Mouse (Mus musculus) 416B (cell line): Measurements from ENCODE around the gene Tacc3.

Experiments
- DNase-seq: peaks from one replicate; pipeline ENCODE4 v3.0.0; 2011; ENCODE audit warnings: low read depth

The Tacc3 gene

DNA sequence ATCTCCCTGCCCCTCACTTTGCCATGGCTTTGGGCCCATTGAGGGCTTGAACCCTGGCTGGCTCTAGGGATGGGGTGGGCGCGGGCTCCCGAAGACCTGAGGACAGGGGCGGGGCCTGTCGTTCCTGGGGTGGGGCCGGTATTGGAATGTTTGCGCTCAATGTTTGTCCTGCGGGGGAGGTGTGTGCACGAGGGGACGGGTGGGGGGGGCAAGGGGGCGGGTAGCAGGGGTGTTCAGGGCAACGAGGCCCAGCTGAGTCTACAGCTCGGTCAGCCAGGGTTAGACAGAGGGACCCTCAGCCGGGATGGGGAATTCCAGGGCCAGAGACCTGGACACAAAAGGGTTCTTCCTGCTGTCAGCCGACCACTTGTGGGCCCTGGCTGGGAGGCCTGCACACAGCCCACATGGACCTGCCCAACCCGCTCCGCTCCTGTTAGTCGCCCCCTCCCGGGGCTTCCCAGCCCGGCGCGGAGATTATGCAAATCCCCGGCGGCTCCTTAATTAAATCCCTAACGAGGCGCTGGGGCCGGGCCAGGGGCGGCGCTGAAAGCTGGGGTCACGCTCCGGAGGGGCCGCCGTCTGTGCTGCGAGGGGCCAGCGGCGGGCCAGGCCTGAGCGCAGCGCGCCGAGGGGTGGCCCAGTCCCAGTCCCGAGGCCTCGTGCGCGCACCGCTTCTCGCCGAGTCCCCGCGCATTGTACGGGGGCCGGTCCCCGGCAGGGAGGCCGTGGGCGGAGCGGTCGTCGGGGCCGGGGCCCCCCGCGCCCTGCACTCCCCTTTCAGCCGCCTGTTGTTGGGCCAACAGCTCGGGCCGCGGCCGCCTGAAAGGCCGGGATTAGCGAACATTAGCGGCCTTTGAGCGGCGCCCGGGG, 37.2 kb downstream of the Tacc3 start:
- no peak for DNase-seq

DNA sequence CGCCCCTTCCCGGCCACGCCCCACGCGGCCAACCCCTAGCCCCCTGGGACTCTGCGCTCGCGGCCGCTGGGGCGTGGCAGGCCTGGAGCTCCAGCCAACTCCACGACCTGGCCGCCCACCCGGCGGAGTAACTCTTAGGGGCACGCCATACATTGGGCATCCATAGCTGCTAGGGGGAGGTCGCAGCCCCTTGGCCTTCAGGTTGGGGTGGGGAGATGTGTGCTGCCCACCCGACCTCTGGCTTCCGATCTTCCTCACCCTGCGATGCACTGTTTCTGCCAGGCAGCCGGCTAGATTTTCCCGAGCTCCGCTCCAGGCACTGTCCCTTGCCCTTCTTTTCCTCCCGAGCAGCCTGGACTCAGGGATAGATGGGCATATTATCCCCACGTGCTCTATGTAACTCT, 37.8 kb downstream of the Tacc3 start:
- DNase-seq: no peak

DNA sequence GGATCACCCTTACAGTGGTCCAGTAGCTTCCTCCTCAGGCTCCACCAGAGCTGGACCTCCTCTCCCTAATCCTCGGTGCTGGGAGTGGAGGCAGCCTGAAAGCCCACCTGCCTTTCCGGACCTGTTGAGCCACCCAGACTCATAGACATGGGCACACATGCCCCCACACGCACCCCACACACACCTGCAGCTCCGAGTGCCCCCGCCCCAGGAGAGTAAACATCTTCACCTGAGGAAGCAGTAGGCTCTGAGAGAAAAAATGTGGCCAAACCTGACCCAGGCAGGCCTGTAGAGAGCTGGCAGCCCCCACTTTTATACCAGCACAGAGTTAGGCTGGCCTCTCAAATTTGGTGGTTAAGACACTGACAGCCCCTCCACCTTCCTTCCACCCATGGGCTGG, 38.5 kb downstream of the Tacc3 start:
- no peak for DNase-seq

DNA sequence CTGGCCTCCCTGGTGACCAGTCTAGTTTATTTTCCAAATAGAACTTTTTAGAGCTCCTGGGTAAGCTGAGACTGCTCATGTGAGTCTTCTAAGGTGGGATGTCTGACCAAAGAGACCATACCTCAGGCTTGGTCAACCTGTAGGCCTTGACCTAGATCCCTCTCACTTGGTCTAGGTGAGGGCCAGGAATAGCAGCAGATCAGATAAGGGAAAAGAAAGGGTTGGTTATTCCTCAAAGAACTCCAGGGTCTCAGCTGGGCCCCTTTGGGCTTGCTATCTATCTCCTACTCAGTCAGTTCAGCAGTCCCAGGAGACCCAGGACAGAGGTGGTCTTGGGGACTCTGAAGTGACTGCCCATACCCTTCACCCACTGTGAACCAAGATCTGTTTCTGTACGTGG, 39.6 kb downstream of the Tacc3 start:
- DNase-seq: no peak

DNA sequence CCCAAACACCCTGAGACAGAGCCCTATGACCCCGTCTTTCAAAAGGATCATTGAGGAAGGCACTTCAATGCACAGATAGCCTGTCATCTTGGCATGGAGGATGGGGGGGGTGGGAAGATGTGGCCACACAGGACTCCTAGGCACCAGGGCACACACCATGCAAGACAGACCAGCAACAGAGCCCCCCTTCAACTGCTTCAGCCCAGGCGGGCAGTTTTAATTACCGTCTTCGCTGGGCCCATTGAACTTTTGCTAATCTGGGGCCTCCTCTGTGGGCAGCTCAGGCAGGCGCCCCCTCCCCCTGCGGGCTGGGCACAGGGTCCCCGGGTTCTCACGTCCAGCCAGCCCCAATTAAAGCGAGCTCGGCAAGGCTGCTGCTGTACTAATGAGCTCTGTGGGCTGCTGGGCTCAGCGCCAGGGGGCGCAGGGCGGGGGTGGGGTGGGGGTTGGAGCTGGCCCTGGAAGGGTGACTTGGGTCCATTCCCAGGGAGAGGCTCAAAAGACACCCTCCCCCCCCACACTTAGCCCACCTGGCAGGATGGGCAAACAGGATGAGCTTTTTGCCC, 40.1 kb downstream of the Tacc3 start:
- no peak for DNase-seq

DNA sequence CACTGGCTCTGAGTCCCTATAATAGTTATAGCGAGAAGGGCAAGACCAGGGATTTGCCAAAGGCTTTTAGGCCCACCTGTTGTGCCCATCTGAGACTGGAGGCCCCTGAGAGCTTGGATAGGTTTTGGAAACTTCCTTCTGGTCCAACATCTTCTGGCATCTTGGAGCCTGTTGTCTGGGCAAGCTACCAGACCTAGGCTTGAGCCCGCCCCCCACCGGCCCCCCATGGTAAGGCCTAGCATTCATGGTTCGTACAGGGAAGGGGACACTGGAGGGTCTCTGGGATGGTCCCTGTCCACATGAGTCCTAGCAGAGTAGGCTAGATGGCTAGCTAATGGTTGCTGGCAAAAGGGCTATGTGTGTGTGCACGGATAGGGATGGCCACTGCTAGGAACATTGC, 40.7 kb downstream of the Tacc3 start:
- no peak for DNase-seq

DNA sequence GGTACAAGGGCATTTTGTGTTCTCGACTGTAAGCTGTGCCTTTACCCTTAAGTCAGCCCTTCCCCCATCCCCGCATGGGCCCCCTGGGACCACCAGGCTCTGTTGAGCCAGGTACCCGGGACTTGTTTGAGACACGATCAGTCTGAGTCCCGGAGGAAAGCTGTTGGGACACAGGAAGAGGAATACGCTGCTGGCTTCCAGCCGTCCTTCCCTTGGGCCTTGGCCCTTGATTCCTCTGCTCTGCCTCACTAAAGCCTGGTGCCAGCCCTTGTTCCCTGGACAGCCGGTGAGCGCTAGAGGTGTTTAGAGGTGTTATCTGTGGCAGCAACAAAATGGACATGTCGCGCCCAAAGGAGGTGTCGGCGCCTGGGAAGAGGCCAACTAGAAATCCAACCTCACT, 42.1 kb downstream of the Tacc3 start:
- DNase-seq: no peak

DNA sequence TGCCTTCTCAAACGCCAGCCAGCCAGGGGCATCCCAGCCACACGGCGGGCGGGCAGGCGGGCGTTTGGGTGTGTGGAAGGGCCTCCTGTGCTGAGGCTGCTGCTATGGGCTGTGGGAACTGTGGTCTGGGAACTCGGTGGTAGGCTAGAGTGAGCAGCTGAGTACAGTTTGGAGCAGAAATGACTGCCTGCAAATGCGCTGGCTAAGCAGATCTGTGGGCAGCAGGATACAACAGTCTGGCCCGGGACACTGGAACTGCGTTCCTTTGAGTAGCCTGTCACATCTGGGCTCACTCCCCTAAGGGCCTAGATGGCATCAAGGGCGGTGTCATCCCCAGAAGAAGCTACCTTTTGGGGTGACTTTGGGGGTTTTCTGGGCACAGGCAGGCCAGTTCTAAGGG, 43.9 kb downstream of the Tacc3 start:
- no peak for DNase-seq

DNA sequence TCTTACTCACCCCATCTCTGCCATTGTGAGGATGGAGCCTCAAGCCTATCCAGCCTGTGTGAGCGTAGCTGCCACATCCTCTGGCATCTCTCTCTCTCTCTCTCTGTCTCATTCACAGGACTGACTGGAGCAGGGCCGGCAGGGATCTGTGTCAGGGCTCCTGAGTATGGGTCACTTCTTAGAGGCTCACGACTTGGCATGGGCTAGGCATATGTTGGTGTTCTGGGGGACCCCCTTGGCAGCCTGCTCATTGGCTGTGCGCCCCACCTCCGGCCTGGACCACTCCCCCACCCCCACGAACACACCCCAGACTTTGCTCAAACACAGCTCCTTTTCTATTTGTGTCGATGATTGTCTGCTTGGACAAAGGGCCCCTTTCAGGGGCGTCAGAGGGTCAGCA, 46.1 kb downstream of the Tacc3 start:
- DNase-seq: no peak

DNA sequence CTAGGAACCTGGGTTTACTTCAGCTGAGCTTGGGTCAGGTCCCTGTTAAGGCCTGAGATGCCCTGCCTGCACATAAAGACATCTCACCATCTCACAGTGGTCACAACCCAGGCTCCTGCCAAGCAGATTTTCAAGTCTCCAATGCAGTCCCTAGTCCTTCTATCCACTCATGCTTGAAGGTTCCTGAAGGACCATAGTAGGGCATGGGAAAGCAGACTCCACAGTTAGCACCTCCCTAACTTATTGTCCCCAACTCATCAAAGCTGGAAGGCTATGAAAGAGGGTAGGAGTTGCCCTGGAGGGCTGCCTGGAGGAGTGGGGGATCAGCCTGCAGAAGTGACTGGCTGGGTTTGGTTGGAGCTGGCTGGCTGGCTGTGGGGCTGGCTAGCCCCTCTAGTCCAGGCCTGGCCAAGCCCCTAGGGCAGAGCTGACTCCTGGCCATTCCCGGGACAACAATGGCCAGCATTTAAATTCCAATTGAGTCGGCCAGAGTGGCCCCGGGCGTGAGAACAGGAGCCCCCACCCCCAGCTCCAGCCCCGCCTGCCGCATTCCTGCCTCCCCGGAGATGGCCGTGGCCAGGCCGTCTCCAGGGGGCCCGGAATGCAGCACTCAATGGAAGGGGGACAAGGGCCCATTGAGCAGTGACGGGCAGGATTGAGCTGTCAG, 47.1 kb downstream of the Tacc3 start:
- no peak for DNase-seq

DNA sequence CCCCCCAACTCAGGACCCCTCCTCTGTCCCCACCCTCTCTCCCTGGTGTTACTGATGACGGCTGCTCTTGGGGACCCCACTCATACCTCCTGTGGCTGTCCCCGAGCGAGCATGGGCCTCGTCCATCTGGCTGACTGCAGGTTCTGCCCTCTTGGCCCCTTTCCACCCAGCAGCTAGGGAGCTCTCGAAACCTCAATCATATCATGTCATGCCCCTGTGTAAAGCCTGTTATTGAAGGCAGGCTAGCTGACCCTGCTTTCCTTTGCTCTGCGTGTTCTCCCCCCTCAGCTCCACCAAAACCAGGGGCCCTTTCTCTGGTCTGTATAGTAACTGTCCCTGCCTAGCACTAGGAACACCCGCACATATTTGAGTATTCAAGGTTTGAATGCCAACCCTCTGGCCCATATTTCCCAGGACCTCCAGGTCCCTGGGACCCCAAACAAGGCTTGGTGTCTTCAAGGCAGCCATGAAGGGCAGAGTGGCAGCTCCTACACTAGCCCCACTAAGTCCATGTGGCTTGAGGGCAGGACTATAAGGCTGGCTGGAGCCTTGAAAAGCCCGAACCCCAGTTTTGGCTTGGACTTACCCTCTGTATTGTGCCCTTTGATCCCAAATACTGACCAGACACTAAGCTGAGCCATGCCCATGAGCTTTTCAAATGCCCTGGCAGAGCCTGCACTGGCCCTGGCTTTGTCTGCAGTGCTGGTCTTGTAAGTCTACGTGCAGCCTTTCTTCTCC, 47.9 kb downstream of the Tacc3 start:
- DNase-seq: no peak

DNA sequence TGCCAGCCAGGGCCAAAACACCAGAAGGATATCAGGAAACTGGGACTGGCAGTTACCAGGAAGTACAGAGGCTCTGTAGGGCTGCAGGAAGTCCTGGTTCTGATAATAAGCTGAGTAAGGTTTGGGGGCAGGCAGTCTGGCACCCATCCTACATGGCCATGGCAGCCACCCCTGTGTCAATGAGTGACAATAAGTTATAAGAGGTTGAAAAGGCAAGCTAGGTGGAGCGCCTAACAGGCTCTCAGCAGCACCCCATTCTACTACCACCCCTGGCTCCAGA, 48.4 kb downstream of the Tacc3 start:
- peak; percentile 35 for DNase-seq

DNA sequence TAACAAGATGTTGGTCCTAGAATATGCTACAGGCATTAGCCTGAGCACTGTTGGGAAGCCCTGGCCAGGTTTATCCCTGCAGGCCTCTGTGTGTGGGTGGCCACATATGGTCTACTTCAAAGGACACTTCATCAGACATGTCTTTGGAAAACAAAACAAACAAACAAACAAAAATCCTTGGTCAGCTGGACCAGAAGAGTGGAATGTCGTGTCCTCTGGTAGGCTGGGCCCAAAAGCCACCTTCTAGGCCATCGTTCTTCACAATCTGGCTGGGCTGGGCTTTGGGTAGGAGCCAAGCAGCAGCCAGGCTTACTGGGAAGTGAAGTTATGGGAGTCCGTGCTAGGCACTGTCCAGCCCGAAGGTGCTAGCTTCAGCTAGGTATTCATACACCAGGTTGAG, 49.2 kb downstream of the Tacc3 start:
- no peak for DNase-seq

DNA sequence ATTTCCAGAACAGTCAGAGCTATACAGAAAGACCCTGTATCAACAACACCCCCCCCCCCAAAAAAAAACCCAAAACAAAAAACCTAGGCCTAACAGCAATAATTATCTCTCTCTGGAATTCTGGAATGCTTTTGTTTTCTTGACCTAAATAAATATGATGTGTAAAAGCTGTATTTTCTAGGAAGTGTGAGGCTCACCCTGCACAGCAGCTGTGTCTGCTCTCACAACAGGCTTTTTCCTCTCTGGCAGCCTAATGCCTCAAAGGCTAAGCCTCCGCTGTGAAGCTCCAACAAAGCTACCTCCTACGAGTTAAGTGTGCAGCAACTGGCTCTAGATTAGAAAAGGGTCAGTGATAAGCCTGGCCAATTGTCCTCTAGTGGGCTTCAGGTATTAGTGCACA, 51.1 kb downstream of the Tacc3 start:
- DNase-seq: no peak

DNA sequence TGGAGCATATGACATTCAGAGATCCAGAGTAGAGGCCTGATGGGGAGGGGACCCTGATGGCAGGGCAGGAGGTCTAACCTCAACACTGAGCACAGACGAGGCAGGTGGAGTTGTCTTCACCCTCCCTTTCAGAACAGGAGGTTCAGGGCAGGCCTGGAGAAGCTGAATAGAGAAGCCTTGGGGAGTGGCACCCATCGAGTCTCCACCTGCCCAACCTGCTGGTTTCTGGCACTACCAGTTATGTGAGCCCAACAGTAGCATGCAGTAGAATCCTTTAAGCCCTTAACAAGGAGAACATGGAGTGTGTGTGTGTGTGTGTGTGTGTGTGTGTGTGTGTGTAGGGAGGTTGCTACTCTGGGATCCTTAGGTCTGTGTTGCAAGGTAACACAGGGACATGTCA, 54.6 kb downstream of the Tacc3 start:
- no peak for DNase-seq

DNA sequence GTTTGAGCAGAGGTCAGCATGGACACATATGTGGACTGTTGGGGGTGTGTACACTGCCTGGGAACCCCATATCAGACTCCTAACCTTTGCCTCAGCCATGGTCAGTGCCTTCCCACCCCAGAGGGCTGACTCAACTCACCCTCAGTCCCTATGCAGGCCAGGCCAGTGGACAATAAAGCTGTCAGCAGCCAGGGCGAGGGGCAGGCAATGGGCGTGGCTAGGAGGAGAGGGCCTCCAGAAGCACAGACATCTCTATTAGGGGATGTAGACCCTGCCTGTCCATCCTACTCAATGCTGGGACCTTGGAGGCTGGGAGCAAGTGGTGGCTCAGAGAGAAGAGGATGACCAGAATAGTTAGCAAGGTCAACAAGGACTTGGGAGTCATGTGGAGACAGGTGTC, 57.3 kb downstream of the Tacc3 start:
- no peak for DNase-seq

DNA sequence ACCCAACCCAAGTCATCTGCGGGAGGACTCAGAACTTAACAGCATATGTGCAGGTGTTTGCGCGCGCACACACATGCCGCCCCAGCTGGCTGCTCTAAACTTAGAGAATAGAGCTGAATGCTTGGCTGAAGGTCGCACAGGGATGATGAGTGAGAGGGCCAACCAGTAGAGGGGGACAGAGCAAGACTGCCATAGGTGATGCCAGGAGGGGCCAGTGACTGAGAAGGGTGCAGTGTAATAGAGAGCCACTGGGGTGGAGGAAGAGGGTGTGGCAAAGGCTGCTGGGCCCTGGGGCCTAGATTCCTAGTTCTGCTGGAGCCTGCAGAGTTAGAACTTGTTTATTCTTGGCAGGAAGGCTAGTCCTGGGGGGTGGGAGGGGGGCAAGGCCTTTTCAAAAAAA, 58.5 kb downstream of the Tacc3 start:
- peak; percentile 18 for DNase-seq

DNA sequence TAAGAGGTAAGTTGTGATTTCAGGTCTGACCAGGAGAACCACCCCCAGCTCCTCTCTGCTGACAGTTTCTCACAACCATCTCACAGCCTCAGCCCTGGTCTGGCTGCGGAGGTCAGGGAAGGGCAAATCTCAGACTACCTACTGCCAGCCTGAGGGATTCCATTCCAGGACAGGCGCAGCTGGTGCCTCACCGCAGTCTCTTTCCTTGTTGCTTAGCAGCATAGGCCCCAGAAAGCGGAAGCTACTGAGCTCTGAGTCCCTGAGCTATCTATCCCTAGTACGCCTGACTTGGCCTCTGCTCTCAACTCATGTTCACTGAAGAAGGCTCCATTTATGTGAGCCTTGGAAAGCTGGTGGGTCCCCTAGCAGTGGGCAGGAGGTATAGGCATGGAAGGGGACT, 60.5 kb downstream of the Tacc3 start:
- no peak for DNase-seq

DNA sequence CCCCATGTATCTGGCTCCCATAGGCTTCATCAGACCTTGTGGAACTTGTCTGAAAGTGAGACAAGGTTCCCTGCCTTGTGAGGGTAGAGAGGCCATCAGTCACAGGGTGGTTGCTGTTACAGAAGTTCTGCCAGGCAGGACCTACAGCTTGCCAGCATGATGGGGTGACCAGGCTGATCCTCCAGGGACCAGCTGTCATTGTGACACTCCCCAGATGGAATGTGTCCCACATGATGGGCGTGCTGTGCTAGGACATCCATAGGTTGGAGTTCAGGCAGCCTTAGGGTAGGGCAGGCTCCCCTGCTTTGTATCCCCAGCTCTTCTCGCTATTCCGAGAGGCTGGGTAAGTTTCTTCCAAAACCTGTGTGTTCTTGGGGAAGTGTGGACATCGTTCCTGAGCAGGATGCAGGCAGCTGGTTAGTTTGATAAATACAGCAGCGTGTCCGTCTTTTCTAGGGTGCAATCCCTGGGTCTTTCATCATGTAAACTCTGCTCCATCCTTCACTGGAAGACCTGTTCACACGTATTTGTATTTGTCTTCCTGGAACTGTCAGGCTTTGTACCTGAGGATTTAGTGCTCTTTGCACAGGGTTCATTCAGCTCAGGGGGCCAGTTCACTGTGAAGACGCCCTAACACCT, 63.0 kb downstream of the Tacc3 start:
- no peak for DNase-seq

DNA sequence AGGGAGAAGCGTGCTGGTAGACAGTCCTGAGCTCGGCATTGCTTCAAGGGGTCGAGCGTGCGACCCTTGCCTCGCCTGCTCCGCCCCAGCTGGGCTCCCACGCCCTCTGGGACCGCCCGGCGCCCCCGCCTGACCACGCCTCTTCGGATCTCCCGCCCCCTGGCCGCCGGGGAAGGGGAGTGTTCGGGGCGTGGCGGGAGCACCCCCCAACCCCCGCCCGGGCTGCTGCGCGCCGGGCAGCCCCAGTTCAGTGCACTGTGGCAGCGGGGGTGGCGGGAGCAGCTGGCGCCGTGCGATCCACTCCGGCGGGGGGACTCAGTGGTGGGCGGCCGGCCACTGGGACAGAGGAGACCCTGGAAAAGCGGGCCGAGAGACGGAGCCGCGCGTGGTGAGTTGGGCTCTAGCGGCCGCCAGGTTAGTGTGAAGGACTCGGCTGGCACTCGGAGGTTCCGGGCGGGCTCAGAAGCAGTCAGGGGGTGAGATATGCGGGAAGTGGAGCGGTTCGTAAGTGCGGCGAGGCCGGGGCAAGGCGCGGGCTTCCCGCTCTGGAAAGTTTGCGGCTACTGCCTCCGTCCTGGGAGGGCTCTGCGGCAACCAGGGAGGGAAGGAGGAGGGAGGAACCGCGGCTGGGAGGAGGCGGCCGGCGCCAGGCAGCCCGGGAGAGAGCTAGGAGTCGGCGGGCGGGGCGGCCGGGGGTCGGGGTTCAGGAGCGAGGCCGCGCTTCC, 63.8 kb downstream of the Tacc3 start, which contains the start of gene Fgfr3:
Gene Fgfr3 (plus strand): TSS at position 134 of the 725 bp plus-strand sequence.
- DNase-seq: no peak

DNA sequence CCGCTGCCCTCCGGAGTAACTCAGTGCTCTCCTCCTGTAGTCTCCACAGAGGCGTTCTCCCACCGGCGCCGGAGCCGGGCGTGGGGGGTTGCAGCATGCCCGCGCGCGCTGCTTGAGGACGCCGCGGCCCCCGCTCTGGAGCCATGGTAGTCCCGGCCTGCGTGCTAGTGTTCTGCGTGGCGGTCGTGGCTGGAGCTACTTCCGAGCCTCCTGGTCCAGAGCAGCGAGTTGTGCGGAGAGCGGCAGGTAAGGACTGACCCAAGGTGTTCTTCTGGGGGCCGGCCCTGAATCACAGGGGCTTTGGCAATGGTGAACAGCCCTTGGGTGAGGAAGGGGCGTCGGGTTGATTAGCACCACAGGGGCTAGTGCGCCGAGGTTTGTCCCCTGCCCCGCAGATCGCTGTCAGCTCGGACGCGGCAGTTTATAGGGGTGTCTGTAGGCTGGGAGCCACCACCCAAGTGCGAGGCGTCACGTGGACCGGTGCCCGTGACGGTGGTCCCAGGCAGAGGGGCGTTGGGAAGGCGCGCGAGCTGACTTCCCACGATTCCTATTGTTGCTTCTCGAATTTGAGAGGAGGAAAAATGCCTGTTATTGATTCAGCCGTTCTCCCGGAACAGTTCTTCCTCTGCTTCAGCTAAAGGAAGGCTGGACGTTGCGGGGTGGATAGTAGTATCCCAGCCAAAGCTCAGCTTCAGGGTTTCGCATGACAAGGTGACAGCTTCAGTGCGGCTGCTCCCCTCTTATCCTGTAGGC, 64.5 kb downstream of the Tacc3 start:
- DNase-seq: no peak
